Mouse (Mus musculus) ES-E14 (cell line): ENCODE results near the gene Man2a1.

Source experiments
- HCFC1 ChIP-seq: IDR thresholded peaks from 2 replicates; pipeline ENCODE4 v1.6.1; 2012; ENCODE audit warnings: low read length, inconsistent platforms, borderline replicate concordance; ENCODE audit not compliant: insufficient read depth
- MAFK ChIP-seq: IDR thresholded peaks from 2 replicates; pipeline ENCODE4 v1.6.1; 2014; ENCODE audit warnings: mild to moderate bottlenecking, low read depth, low read length, inconsistent platforms; ENCODE audit not compliant: insufficient read depth

GRCm38 (mm10) chr17:64620627-64621026, 20.1 kb downstream of the Man2a1 start:
- TF ChIP-seq MAFK (no peak), HCFC1 (no peak)
